Mouse (Mus musculus) spleen, adult 2 months (tissue): Measurements from ENCODE around the gene Ccdc134.

ENCODE experiments used
- CTCF ChIP-seq: fragments of 200-500 bp; IDR thresholded peaks from 2 replicates; pipeline ENCODE4 v1.5.1; 2011; ENCODE audit warnings: mild to moderate bottlenecking, inconsistent platforms; ENCODE audit not compliant: insufficient read depth, insufficient read length, insufficient replicate concordance; ENCODE audit errors: extremely low read depth
- POLR2A ChIP-seq: fragments of 200-500 bp; IDR thresholded peaks from 2 replicates; pipeline ENCODE4 v1.6.1; 2011; ENCODE audit warnings: low read depth, low read length, inconsistent platforms

DNA sequence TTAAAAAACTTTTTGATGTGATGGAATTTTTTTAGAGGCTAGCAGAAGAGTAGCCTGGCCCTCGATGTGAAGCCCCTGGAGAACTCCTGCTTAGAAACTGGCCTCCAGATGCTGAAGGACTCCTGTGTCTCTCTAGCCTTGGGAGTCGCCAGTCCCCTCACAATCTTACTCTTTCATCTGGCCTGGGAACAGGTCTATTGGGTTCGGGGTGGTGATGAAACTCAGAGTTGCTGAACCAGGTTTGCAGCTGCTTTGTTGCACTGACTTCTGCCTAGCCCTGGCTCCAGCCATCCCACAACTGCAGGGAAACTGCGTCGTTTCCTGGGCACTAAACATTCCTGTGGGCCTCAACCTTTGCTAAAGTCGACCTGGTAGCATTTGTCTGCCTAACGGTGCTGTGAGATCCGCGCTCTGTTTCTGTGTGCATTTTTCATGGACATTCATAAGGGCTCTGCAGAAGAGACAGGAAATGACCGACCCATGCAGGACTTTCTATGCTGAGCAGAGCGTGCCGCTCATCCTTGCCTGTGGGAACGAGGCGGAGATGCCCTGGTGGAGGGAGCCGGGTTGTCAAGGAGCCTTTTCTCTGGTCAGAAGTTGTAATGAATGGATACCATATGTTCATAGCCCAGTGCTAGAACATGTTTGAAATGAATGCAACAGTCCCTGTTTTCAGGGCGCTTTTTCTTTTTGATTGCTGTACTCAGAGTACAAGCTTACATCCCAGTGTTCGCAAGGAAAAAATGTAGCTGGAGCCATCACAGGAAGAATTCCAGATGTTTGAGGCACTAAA lies 30.7 kb downstream of the Ccdc134 start:
- no peak for TF ChIP-seq CTCF
- no peak for TF ChIP-seq POLR2A
